Mouse (Mus musculus) kidney, embryonic 16.5 days (tissue): Measurements from ENCODE around the gene Arhgef40. TPM values are rescaled to one million over a fixed set of nuclear protein-coding genes. Genes with fewer than 3 reads are reported as not detected.

Experiments
- ATAC-seq: fragments of 200-750 bp; cut with Nextera tagmentation; 2 replicates; pipeline ENCODE4 v1.8.0; 2017; ENCODE audit warnings: moderate TSS enrichment; ENCODE audit not compliant: low FRiP score, low TSS enrichment
- H3K27ac ChIP-seq: fragments of 300-500 bp; sonication (generic); 2 replicates; pipeline ENCODE4 v1.5.1; 2014; ENCODE audit warnings: low read length
- H3K27me3 ChIP-seq: fragments of 300-500 bp; sonication (generic); 2 replicates; pipeline ENCODE4 v1.6.1; 2014; ENCODE audit warnings: low read length, control low read depth, mixed read lengths; ENCODE audit not compliant: insufficient read depth
- H3K36me3 ChIP-seq: fragments of 300-500 bp; sonication (generic); 2 replicates; pipeline ENCODE4 v1.6.1; 2014; ENCODE audit warnings: low read length, control low read depth, mixed read lengths; ENCODE audit not compliant: insufficient read depth
- H3K4me1 ChIP-seq: fragments of 300-500 bp; sonication (generic); 2 replicates; pipeline ENCODE4 v1.6.1; 2014; ENCODE audit warnings: low read length, control low read depth, mixed read lengths; ENCODE audit not compliant: insufficient read depth
- H3K4me2 ChIP-seq: fragments of 300-500 bp; sonication (generic); replicated peaks from 2 replicates; pipeline ENCODE4 v1.6.1; 2014; ENCODE audit warnings: low read depth, low read length
- H3K4me3 ChIP-seq: fragments of 300-500 bp; sonication (generic); 2 replicates; pipeline ENCODE4 v1.5.1; 2014; ENCODE audit warnings: mild to moderate bottlenecking, low read length
- H3K9ac ChIP-seq: fragments of 300-500 bp; sonication (generic); replicated peaks from 2 replicates; pipeline ENCODE4 v1.6.1; 2014; ENCODE audit warnings: low read length
- H3K9me3 ChIP-seq: fragments of 300-500 bp; sonication (generic); 2 replicates; pipeline ENCODE4 v1.6.1; 2016; ENCODE audit warnings: low read length, control low read depth
- WGBS: fragments of 180-500 bp; shearing (Covaris S2); extraction: QIAGEN DNeasy Blood & Tissue Kit; methylation state at CpG from one replicate; pipeline ENCODE4 v1.1.7; 2014; 5-methylcytosine and 5-hydroxymethylcytosine counted together
- polyA plus RNA-seq: library from polyadenylated mRNA; unstranded; fragments of >200 nt; fragmentation: Nextera tagmentation; extraction: Ambion mirVana; gene quantifications from 2 replicates; pipeline ENCODE4 v1.2.1, GENCODE M21; 2015

Arhgef40 gene
- polyA plus RNA-seq = 92.1 and 97.8 TPM in 2 replicates

- H3K27ac ChIP-seq = peak within 1 kb of the TSS; percentile 96
- peak within 1 kb of the TSS; percentile 74 for H3K4me3 ChIP-seq
- no peaks in the 10 kb centered on the region for H3K27me3 ChIP-seq
- H3K9me3 ChIP-seq = no peaks in the 10 kb centered on the region
- H3K4me1 ChIP-seq = peaks cover 25% of the 10 kb centered on the region
- peak within 1 kb of the TSS; percentile 92 for H3K4me2 ChIP-seq
- H3K9ac ChIP-seq = peak within 1 kb of the TSS; percentile 86
- ATAC-seq = peak; percentile 89
- under 1% methylated on average over 61 of the region's 74 CpGs for WGBS
- peaks cover 21% of the 10 kb centered on the region for H3K36me3 ChIP-seq
Observed at GRCm38 (mm10) chr14:51984247-51985231, at the start of gene Arhgef40. Gene Arhgef40 (plus strand): TSS chr14:51984719.

DNA sequence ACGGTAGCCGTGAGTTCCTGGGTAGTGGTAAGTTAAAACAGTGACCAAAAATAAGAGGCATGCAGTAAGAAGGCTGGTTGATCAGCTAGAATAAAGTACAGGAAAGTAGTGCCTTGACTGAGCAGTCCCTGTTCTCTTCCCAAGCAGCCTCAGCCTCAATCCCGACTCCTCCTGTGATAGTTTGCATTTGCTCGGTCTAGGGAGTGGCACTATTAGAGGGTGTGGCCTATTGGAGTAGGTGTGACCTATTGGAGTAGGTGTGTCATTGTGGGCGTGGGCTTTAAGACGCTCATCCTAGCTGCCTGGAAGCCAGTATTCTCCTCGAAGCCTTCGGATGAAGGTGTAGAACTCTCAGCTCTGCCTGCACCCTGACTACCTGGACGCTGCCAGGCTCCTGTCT, 45.5 kb upstream of the Arhgef40 start:
- Histone ChIP-seq H3K4me2 (no peak overlapping the region), H3K9ac (no peak overlapping the region), H3K4me1 (peaks cover 11% of the 10 kb centered on the region; the same call in 1 of the 2 replicates), H3K9me3 (peaks cover 7% of the 10 kb centered on the region; the same call in 1 of the 2 replicates), H3K27me3 (no peaks in the 10 kb centered on the region), H3K27ac (no peak overlapping the region), H3K36me3 (no peaks in the 10 kb centered on the region), H3K4me3 (no peak overlapping the region)
- ATAC-seq = no peak
- WGBS = 87% methylated on average over 9 of the region's 9 CpGs

- no peak overlapping the region for H3K27ac ChIP-seq
Observed at GRCm38 (mm10) chr14:51940944-51941560, 43.5 kb upstream of the Arhgef40 start.

GRCm38 (mm10) chr14:51941577-51941976, 42.9 kb upstream of the Arhgef40 start:
- Histone ChIP-seq H3K27me3 (no peaks in the 10 kb centered on the region), H3K9me3 (peaks cover 7% of the 10 kb centered on the region; the same call in 1 of the 2 replicates), H3K4me2 (no peak overlapping the region), H3K36me3 (no peaks in the 10 kb centered on the region), H3K27ac (no peak overlapping the region), H3K4me1 (peaks cover 11% of the 10 kb centered on the region; the same call in 1 of the 2 replicates), H3K9ac (no peak overlapping the region), H3K4me3 (no peak overlapping the region)
- 57% methylated on average over 9 of the region's 9 CpGs for WGBS
- no peak for ATAC-seq

More at GRCm38 (mm10) chr14:51940944-51941560, 43.5 kb upstream of the Arhgef40 start:
- H3K4me1 ChIP-seq = peaks cover 11% of the 10 kb centered on the region; the same call in 1 of the 2 replicates
- peak; percentile 75 for ATAC-seq
- no peak overlapping the region for H3K4me2 ChIP-seq
- no peaks in the 10 kb centered on the region for H3K36me3 ChIP-seq
- no peak overlapping the region for H3K4me3 ChIP-seq
- 21% methylated on average over 8 of the region's 8 CpGs for WGBS
- peaks cover 7% of the 10 kb centered on the region; the same call in 1 of the 2 replicates for H3K9me3 ChIP-seq
- no peaks in the 10 kb centered on the region for H3K27me3 ChIP-seq
- no peak overlapping the region for H3K9ac ChIP-seq

DNA sequence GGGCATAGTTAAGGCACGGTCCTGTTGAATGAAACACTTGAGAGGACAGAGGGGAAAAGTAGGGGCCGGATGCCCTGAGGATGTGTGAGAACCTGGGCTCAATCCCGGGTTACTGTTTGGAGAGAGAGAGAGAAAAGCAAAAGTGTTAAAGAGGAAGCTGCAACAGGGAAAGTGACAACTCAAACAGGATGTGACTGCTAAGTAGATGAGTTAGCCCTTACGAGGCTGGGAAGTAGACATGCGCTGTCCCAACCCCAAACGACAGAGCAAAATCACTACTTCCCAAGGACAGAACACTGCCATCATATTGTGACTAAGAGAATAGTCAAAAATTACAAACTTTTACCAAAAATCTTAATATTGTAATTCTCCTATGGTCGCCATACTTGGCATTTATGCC, 42.3 kb upstream of the Arhgef40 start:
- WGBS = 37% methylated on average over 7 of the region's 7 CpGs
- H3K36me3 ChIP-seq = no peaks in the 10 kb centered on the region
- no peak for ATAC-seq
- no peak overlapping the region for H3K9ac ChIP-seq
- H3K27ac ChIP-seq = no peak overlapping the region
- no peaks in the 10 kb centered on the region for H3K27me3 ChIP-seq
- H3K9me3 ChIP-seq = peaks cover 7% of the 10 kb centered on the region; the same call in 1 of the 2 replicates
- peaks cover 11% of the 10 kb centered on the region; the same call in 1 of the 2 replicates for H3K4me1 ChIP-seq
- no peak overlapping the region for H3K4me3 ChIP-seq
- no peak overlapping the region for H3K4me2 ChIP-seq

DNA sequence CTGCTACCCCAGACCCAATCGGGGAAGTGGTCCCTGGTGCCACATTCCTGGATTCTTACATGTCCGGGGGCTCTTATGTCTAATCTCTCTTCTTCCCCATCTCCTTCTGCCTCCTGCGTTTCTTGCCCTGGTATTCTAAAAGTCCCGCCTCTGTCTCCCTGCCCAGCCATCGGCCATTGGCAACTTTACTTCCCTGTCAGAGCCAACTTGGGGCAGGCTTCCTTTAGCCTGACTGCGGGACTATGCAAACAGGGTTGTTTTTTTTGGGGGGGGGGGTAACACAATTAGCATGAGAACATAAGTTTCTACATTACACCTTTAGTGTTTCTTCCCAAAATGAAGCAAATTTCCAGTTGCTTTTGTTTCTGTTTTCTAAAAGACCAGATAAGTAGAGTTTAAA, 41.2 kb upstream of the Arhgef40 start:
- Histone ChIP-seq H3K9ac (no peak overlapping the region), H3K27me3 (no peaks in the 10 kb centered on the region), H3K4me1 (peaks cover 11% of the 10 kb centered on the region; the same call in 1 of the 2 replicates), H3K27ac (no peak overlapping the region), H3K4me3 (no peak overlapping the region), H3K4me2 (no peak overlapping the region), H3K36me3 (no peaks in the 10 kb centered on the region), H3K9me3 (no peaks in the 10 kb centered on the region)
- ATAC-seq = no peak
- 83% methylated on average over 6 of the region's 6 CpGs for WGBS

GRCm38 (mm10) chr14:51960316-51960715, 24.2 kb upstream of the Arhgef40 start:
- WGBS = 83% methylated on average over 2 of the region's 2 CpGs
- Histone ChIP-seq H3K27ac (no peak overlapping the region), H3K4me1 (no peaks in the 10 kb centered on the region), H3K4me2 (no peak overlapping the region), H3K36me3 (no peaks in the 10 kb centered on the region), H3K9ac (no peak overlapping the region), H3K4me3 (no peak overlapping the region), H3K9me3 (peaks cover 4% of the 10 kb centered on the region), H3K27me3 (no peaks in the 10 kb centered on the region)
- no peak for ATAC-seq

DNA sequence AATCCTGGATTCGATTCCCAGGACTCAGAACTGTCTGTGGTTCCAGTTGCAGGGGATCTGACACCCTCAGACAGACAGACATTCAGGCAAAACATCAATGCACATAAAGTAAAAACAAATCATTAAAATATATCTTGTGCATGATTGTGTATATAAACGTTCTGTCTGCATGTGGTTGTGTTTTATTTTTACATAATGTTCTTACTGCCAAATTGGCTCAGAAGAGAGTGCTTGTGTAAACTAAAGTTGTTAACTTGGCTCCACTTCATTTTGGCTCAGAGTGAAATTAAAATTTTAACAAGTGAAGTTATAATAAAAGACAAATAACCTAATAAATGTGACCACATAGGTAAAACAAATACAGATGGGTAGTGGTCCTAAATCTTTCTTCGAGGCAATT, 17.1 kb upstream of the Arhgef40 start:
- ATAC-seq = no peak
- no peaks in the 10 kb centered on the region for H3K27me3 ChIP-seq

GRCm38 (mm10) chr14:51979252-51979651, 5.3 kb upstream of the Arhgef40 start:
- WGBS = 84% methylated on average over 3 of the region's 3 CpGs
- H3K9ac ChIP-seq = no peak overlapping the region
- H3K4me1 ChIP-seq = peaks cover 5% of the 10 kb centered on the region; the same call in 1 of the 2 replicates
- no peak overlapping the region for H3K4me3 ChIP-seq
- no peak for ATAC-seq
- no peaks in the 10 kb centered on the region for H3K36me3 ChIP-seq
- no peaks in the 10 kb centered on the region; the same call in 1 of the 2 replicates for H3K9me3 ChIP-seq
- H3K27me3 ChIP-seq = no peaks in the 10 kb centered on the region
- H3K27ac ChIP-seq = no peak overlapping the region
- H3K4me2 ChIP-seq = no peak overlapping the region

More for the DNA sequence above, 17.1 kb upstream of the Arhgef40 start:
- 84% methylated on average over 3 of the region's 3 CpGs for WGBS
- Histone ChIP-seq H3K9ac (no peak overlapping the region), H3K4me1 (no peaks in the 10 kb centered on the region), H3K36me3 (no peaks in the 10 kb centered on the region), H3K4me2 (no peak overlapping the region), H3K9me3 (no peaks in the 10 kb centered on the region), H3K27ac (no peak overlapping the region), H3K4me3 (no peak overlapping the region)
